Mouse (Mus musculus): ENCODE measurements around the gene Olfr798.

The Olfr798 gene

GRCm38 (mm10) chr10:129627834-129628233 is at the start of gene Olfr798:
TSS of gene Olfr798 (minus strand) at chr10:129627934.
- DNase-seq (ENCODE audit: low read depth, low spot score), result no peak

GRCm38 (mm10) chr10:129673765-129674164 is 46.0 kb upstream of the Olfr798 start, which contains the start of gene Olfr801:
TSS of gene Olfr801 (minus strand) at chr10:129673865.
- no peak for DNase-seq (ENCODE audit: low read depth, low spot score)

GRCm38 (mm10) chr10:129657394-129657793 is 29.7 kb upstream of the Olfr798 start, which contains the start of gene Olfr800:
TSS of gene Olfr800 (plus strand) at chr10:129657694.
- no peak for DNase-seq (ENCODE audit: low read depth, low spot score)

- no peak for DNase-seq (ENCODE audit: low read depth, low spot score)
Observed at GRCm38 (mm10) chr10:129651763-129652162, 24.0 kb upstream of the Olfr798 start.

- no peak for DNase-seq (ENCODE audit: low read depth, low spot score)
Observed at GRCm38 (mm10) chr10:129637184-129637583, 9.4 kb upstream of the Olfr798 start, which contains the start of gene Olfr799. TSS of gene Olfr799 (plus strand) at chr10:129637484.

GRCm38 (mm10) chr10:129623251-129623650 is 4.5 kb downstream of the Olfr798 start:
- no peak for DNase-seq (ENCODE audit: low read depth, low spot score)

GRCm38 (mm10) chr10:129621724-129622123 is 6.0 kb downstream of the Olfr798 start:
- DNase-seq (ENCODE audit: low read depth, low spot score), result no peak

GRCm38 (mm10) chr10:129612470-129612869 is 15.3 kb downstream of the Olfr798 start, which contains the start of gene Olfr796:
TSS of gene Olfr796 (minus strand) at chr10:129612570.
- no peak for DNase-seq (ENCODE audit: low read depth, low spot score)

GRCm38 (mm10) chr10:129577066-129577465 is 50.7 kb downstream of the Olfr798 start:
- no peak for DNase-seq (ENCODE audit: low read depth, low spot score)

Measured in skeletal muscle tissue, adult 2 months (tissue).